Mouse (Mus musculus) kidney, postnatal 4 days (tissue): ENCODE results near the gene Ube2v1.
"Not testable (repeated sequence)": the region's sequence is repeated elsewhere in the genome, so short reads cannot be mapped to it uniquely, and the experiment has no call there.

Experiments
- DNase-seq, 2 experiments: peaks; one replicate each; pipeline ENCODE4 v3.0.0; 2021; ENCODE audit warnings: mixed read lengths in 2 of 2

Gene Ube2v1

DNA sequence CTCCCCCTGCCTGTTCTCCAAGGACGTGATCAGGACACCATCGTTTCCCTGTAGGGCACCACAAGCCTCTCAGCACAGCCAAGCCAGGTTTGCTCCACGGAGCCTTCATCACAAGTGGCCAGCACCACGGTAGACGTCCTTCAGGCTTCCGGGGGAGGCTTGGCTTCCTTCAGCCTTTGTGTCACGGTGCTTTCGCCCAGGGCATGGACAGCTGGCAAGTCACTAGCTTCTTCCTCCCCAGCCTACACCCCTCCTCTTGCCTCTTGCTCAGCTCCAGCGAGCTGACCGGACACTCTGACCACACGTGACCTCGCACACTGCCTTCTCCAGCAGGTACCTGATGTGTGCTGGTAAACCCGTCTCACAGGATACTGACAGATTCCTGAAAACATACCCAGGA lies 9.5 kb downstream of the Ube2v1 start:
- peak in 1 of 2 experiments; percentile 57 for DNase-seq

DNA sequence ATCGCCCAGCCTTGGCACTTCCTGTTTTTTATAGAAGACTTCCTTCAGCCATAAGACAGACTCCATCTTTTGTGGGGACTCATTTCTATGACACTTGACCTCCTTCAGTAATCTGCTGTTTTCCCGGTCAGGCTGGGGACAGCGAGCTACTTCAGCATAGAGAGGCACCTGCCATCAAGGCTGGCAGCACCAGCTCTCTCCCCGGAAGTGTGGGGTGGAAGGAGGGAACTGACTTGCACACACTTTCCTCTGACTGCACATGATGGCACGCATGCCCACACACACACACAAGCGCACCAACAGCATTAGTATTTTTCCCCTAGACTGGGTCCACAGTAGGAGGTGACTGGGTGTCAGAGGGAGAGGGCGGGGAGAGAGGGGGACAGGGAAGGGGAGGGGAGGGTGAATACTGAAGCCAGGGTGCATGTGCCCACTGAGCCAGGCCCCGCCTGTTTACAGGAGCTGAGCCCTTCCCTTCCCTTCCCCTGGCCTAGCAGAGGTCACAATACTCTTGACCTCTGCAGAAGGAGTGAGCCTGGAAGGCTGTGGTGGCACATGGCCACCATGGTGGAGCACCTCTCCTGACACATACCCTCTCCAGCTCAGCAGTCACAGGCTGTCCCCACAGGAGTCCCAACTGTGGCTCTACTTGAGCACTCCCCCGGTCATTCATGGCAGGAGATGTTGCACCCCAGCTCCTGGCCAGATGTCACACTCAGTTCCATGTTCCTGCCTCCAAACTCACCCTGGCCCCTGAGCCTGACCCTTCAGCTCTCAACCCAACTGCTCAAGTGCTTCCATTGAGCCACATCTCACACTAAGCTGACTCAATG lies 10.4 kb downstream of the Ube2v1 start:
- DNase-seq, result no peak

DNA sequence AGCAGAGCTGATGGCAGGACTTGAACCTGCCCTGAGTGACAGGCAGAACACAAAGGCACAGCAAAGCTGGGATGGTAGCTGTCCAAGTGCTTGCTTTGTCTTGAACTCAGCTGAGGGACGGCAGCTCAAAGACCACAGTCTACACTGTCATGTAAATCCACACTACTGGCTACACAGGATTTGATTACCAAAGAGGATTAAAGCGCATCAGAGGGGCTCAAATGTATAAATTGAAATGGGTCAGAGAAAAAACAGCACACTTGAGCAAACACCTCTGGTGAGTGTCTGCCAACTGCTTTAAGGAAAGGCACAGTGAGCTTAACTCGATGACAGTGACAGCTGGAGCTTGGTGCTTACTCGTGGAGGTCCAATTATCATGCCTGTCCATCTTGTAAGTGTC lies 14.4 kb downstream of the Ube2v1 start:
- DNase-seq, result no peak

DNA sequence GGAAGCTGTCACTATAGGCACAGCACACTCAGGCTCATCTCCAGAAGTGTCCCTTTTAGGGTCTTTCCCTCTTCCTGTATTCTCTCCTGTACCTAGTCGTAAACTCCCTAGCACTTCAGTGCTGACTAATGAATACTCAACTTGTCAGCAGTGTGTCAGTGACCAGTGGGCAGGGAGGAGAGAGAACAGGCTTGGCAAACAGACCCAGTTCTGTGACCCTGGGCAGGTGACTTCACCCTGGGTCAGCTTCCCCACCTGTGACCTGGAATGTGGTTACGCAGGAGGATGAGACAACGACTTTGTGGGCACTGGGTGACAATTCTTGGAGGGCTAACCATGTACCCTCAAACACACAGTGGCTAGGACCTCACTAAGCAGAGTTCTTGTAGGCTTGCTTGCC lies 14.9 kb downstream of the Ube2v1 start:
- no peak for DNase-seq

DNA sequence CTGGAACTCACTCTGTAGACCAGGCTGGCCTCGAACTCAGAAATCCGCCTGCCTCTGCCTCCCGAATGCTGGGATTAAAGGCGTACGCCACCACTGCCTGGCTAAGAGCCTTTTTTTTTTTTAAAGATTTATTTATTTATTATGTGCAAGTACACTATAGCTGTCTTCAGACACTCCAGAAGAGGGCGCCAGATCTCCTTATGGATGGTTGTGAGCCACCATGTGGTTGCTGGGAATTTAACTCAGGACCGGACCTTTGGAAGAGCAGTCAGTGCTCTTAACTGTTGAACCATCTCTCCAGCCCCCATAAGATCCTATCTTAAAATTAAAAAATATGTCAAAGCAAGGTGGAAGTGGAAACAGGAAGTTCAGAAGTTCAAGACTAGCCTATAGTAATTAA lies 18.6 kb downstream of the Ube2v1 start:
- not testable (repeated sequence) for DNase-seq

DNA sequence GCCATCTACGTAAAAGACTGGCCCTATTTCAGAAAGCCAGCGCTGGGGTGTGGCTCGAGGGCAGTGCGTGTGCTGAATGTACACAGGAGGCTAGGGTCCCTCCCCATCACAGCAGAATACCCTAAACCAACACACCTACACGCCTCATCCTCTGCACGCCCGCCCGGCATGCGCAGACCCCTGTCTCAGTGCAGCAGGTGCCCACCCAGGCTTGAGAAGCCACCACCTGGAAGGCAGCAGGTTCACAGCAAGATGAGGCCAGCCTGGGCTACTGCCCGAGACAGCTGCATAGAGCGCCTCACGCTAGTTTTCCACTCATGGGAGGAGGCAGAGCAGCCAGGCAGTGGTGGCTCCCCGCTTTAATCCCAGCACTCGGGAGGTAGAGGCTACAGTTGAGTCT lies 19.8 kb downstream of the Ube2v1 start:
- DNase-seq, result no peak

DNA sequence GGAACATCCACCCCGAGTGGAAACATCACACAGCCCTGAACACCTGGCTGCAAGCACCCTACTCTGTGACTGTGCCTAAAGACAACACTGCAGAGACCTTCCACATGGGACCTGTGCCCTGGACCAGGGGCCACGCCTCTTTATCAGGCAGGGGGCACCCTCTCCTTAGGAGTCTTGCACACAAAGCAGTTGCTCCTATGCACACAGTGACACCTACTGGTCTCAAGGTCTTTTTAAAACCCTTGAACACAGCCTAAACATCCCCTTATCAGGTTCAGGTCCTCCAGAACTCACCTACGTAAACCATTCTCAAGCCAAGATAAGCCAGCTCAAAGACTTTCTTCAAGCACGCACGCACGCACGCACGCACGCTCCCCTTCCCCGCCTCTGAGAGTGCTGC lies 20.6 kb downstream of the Ube2v1 start:
- no peak for DNase-seq

DNA sequence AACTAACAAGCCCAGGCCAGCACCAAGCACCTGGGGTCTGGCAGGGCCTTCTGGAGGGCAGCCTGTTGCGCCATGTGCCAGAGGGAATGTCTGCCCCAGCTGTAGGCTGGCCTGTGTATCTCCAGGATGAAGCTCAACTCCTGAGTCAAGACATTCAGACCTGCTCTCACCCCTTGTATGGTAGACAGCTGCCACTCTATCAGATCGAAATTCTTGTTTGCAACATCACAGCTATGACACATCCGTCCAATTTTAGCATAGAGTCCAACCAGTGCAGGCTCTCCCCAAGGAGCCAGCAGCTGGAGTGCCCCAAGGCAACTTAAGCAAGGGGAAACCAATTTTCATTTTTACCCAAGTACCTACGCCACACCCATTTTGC lies 25.2 kb downstream of the Ube2v1 start:
- no peak for DNase-seq

DNA sequence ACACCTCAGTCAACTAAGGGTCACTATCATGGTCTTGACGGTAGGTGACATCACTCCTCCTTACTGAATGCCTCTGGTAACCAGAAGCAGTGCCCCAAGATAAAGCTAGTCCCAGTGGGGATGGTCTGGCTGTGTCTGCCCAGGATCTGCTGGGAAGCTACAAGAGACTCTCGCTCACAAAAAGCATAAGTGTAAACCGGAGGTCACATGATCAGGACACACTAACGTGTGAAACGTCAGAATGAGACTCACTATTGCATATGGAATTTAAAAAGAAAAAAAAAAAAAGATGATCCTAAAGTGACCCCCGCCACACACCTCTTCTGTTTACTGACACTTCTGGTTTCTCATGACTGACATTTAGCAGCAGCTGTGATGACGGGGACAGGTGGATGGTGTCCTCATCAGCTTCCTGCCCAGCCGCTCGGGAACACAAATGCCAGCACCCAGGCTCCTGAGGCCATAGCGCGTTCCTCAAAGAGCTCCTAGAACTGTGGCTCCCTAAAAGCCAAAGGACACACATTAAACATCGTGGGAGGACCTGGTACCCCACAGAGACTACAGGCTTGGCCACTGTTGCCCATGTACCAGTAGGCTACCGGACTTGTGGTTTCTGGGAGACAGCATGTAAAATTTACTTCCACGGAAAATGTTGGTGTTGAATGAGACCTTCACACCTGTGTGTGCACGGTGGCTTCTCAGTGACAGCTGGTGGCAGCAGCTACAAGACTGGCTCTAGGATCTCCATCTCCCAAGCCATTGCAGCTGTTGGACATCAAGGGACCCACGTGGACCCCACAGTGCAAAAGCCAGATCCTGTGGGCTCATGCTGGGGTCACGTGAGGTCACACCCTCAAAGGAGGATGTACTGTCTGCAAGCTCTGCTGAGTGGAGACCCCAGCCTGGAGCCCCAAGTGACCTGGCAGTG lies 25.8 kb downstream of the Ube2v1 start:
- no peak for DNase-seq

DNA sequence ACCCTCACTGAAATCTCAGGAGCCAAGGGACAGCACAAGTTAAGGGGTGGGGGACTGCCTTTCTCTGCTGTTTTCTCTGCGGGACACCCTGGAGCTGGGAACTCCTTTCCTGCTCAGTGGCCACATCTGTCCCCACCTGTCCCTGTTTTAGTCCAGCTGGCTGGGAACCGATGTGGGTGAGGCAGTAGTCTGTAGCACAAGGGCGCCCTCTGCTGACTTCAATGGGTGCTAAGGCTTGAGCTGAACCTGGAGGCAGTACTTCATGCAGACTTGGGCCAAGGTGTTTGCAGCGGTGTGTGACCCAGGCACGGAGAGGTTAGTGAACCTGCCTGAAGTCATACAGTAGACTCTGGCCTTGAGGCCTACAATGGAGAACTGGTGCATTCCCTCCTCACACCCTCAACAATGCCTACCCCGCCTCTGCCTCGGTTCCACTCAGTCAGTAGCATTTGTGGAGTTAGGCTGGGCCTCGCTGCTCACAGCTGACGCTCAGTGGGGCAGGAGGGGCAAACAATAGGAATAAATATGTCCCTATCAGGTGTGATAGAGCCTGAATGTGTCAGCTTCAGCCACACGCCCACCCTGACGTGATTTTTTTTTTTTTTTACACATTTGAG lies 26.6 kb downstream of the Ube2v1 start:
- peak; percentile 96 to 97 for DNase-seq

DNA sequence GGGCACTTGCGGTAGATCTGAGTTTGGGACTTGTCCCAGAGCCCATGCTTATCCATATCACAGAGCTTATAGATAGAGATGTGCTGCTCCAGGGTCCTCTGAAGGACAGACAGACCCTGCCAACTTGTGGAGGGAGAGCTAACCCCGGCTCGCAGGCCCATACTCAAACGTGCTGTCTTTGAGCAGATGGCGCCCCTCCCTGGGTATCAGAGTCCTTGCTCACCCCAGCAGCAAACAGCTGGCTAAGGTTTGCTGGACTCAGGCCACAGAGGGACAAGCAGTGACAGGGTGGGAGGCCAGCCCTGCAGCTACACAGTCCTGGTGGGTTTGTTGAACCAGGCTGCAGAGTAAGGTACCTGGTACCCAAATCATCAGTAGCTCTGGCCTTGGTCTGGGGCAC lies 28.9 kb downstream of the Ube2v1 start:
- DNase-seq, result peak; percentile 69 to 74

DNA sequence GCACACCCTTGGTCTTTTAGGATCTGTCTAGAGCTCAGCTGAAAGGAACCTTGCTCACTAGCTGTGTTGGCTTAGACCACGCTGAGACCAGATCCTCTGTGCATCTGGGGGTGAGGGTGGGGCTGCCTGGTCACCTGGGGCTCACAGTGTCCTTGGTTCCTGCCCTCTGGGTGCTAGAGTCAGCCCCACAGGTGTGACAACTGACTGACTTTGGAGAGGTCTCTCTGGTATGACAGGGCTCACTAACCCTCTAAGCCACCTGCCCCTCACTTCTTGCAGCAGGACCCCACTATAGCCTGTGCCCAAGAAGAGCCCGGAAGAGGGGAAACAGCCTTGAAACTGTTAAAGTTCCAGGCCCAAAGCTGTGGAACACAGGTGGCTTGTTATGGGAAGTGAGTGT lies 29.5 kb downstream of the Ube2v1 start:
- DNase-seq, result no peak

DNA sequence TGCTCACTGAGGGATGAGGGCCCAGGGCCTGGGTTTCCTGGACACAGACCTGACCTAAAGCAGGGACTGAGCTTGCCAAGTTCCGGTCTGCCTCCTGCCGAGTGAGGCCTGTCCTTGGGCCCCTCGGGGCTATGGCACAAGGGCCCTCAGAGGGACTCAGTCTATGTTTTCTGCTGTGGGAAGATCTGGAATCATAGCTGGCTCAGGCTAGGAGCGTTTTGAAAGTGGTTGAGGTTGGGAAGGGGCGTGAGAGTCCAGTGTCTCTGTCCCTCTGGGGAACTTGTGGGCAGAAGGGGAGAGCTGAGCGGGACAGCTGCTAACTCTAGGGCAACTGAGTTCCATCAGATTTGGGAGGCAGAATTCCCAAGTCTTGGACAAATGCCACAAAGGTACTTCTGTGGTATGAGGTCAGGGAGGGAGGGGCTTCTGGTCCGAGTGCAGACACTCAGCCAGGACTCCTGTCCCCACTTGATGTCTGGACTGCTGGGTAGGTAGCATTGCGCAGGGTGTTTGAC lies 31.4 kb downstream of the Ube2v1 start:
- no peak for DNase-seq

DNA sequence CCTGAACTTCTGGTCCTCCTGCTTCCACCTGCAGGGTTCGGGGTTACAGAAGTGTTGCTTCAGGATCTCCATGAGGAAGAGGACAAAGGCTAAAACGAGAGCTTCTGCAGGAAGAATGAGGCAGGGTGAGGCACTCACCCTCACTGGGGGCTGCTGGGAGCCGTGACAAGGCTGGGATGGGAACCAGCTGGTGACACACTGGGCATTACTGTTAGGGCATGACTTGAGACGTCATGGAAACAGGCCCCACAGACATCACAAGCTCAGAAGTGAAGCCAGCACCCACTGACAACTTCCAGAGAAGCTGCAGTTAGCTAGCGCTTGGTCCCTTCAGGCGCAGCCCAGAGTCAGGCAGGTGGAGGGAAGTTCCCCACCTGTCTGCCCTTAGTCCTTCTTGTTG lies 32.0 kb downstream of the Ube2v1 start:
- peak in 1 of 2 experiments; percentile 28 for DNase-seq

DNA sequence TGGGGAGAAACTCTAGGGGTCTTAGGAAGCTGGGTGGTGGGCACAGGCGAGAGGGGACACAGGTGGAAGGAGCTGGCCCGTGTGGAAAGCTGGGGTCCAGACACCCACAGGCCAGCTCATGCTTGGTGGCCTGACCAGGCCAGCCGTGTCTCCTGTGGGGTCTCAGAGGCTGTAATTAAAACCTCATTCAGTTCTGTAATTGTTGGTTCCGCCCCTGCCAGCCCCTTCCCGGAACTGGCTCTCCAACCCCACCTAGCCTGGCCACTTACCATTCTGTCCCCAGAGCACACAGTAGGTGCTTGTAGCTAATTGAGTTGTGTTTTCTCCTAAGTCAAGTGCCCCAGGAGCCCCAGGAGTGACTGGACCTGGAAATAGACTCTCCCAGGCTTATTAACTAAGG lies 32.7 kb downstream of the Ube2v1 start:
- DNase-seq, result no peak

DNA sequence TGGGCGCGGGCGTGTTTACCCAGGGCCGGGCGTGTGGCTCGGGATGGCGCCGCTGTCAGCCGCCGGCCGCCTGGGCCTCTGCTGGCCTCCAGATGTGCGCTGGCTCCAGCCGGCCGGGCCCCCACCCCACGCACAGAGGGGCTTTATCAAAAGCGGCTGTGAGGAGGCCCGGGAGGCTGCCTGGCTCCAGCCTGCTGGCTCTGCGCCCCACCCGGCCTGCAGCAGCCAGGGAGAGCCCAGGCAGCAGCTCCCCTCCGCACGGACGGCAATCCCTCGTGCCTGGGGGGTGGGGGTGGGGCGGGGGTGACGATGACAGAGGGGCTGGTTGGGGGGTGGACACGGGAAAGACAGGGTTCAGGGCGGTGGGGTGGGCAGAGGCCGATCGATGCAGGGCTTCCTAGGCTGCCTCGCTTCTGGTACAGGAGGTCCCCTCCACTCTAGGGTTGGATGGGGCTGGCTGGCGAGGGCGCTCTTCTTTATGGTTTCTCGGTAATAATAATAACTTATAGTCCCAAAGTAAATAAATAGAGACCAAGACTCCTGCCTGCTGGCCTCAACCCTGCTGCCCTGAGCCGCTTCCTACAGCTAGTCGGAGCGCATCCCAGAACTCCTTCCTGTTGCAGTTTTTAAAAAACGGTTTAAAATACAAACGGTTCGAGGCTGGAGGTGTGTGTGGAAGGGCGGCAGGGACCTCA lies 34.3 kb downstream of the Ube2v1 start:
- peak; percentile 79 to 86 for DNase-seq

DNA sequence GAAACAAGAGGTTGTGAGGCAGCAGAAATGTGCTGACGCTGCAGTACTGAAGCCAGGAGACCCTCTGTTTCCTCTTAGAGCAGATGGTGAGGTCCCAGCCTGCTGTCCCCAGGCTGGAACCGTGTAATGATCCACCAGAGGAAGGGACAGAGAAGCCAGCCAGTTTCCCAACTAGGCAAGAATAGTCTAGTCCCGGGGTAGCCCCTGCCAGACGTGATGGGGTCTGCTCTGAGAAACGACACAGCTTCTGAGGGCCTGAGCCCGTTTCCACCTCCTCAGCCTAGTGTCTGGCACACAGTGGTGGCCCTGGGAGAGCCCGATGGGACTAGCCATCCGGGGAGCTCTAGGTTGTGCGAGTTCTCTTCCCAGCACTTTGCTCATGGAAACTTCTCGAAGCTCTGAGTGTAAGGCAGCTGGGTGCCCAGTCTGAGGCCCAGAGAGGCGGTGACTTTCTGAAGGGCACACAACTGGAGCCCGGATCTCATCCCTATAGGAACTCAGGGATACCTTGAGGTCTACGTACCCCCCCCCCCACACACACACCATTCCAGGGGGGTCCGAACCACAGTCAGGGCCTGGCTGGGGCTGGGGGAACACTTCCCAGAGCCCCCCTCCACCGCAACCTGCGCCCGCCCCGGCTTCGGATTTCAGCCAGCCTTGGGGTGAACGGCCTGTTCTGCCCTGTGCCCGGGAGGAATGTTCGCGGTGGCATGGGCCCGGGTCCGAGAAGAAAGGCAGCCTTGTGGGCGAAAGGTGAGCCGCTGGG lies 35.0 kb downstream of the Ube2v1 start:
- peak; percentile 40 to 51 for DNase-seq

DNA sequence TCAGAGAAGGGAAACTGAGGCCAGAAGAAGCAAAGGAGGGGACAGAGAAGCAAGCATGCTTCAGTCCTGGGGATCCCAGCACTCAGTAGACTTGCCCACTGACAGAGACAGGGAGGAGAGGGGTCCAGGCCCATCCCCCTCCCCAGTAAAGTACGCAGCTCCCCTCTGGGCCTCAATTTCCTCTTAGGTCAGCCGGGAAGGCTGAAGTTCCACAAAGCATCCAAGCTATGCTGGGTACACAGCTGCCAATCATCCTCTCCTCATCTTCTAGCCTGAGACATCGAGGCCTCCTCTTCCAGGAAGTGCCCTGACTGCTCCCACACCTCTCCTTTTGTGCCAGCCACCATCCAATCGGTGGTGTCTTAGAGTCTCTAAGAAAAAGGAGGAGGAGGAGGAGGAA lies 35.6 kb downstream of the Ube2v1 start:
- DNase-seq, result no peak

DNA sequence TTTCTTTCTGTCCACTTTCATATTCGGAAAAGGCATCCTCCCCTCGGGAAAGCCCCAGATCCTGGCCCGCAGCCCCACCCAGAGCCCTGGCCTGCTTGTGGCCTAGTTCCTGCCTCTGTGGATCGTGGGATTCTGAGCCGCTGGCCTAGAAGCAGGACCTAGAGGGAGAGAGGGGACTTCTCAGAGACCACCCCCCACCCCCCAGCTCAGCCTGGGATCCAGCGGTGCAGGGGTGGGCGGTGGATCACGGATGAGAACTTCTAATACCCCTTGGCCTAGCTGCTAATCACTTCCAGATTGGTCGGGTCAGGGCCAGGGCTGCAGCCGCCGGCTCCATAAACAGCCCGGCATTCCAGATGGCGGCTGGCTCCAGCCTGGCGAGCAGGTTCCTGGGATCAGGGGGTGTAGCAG lies 36.1 kb downstream of the Ube2v1 start:
- peak; percentile 58 to 70 for DNase-seq

DNA sequence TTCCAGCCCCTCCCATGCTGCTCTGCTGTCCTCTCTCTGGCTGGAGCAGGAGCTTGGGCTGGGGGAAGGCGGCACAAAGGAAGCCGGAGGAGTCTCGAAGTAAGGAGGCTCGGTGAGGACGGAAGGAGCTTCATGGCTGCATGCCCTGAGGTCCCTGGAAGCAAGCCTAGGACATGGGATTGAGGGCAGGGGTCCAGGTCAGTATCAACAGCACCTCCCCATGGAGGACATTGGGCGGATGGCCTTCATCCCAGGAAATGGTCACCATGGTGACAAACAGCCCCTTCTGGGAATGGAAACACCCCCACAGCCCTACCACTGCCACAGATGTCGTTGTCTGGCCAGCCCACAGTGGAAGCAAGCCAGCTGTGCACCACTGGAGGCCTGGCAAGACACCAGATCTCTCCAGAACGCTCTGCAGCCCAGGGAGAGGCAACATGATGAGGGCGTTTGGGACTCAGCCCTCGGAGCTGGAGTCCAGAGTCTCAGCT lies 37.4 kb downstream of the Ube2v1 start:
- peak; percentile 86 to 90 for DNase-seq

DNA sequence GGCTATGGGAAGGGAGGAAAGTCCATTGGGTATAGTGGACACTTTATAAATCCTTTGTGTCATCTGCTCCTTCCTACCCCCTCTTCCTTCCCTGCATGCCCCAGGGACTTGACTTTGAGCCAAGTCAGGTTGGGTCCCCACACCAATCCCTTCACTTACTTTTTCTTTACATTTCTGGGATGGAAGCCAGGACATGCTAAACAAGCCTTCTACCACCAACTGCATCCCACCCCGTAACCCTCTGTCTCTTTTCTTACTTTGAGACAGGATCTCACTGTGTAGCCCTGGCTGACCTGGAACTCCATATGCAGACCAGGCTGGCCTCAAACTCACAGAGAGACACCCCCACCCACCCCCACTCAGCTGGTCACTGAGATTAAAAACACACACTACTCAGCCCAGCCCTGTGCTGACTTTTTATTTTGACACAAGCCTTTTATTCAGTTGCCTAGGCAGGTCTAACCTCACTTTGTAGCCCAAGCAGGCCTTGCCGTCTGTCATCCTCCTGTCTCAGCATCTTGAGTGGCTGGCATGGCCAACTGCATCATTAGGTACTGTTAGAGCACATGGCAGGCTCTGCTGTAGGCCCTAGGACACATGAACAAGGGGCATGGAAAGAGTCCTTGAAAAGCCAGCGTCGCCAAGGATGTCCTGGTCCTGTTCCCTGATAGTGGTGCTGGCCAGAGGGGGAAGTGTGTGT lies 38.2 kb downstream of the Ube2v1 start:
- DNase-seq, result no peak
